Mouse (Mus musculus) ovary, adult 18-20 months (tissue): ENCODE data around the gene Gm11111.
"Not testable (repeated sequence)": the region's sequence is repeated elsewhere in the genome, so short reads cannot be mapped to it uniquely, and the experiment has no call there.

Experiments used
- DNase-seq: peaks from one replicate; pipeline ENCODE4 v3.0.0; 2022; ENCODE audit warnings: low spot score, mixed read lengths

Gm11111 gene

DNA sequence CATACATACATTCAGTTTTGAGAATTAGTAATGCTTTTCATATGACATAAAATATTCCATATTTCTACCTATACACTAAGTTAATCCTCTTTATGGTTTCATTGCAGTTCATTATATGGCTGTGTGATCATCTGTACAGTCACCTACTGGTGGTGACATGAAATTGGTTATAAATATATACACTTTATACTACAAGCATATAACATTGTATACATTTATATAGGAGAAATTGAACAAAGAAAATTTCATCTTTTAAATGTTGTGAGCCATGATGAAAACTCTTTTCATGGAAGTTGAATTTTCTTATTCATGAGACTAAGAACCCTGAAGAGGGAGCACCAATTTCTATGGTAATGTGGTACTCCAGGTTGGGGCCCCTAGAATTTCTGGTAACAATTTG, at the start of gene Gm11111:
TSS of gene Gm11111 (plus strand) at position 301 of the 400 bp plus-strand sequence.
- no peak for DNase-seq

DNA sequence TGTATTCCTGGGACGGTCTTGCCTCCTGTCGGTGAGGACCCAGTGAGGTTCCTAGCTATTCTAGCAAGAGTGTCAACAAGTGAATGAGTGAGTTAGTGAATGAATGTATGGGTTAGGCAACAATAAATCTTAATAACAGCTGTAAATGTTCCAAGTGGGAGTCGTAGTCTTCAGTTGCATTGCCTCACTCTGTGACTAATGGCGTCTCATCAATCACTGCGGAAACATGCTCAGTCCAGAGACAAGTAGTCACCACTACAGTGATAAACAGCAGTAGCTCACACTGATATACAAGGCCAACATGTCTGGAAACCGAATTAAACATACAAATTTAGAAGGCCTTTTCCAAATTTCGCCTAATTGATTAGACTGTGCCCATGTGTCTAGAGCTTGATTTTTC, 36.3 kb upstream of the Gm11111 start:
- no peak for DNase-seq

DNA sequence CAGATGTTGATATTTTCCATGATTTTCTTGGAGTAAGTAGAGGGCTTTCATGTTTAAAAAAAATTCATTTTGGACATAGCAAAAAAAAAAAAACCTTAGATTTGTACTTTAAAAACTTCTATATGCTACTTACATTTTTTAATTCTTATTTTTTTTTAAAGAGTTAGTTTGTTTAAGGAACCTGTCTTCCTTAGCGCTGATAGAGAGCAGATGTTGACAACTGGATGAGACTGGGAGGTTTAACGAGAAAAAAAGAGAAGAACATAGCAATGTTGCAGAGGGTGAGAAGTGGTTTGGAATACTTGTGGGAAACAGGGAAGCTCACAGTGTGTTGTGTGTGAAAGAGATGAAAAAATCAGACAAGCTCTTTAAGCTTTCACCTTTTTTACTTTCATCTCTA, 32.4 kb upstream of the Gm11111 start:
- DNase-seq: no peak

DNA sequence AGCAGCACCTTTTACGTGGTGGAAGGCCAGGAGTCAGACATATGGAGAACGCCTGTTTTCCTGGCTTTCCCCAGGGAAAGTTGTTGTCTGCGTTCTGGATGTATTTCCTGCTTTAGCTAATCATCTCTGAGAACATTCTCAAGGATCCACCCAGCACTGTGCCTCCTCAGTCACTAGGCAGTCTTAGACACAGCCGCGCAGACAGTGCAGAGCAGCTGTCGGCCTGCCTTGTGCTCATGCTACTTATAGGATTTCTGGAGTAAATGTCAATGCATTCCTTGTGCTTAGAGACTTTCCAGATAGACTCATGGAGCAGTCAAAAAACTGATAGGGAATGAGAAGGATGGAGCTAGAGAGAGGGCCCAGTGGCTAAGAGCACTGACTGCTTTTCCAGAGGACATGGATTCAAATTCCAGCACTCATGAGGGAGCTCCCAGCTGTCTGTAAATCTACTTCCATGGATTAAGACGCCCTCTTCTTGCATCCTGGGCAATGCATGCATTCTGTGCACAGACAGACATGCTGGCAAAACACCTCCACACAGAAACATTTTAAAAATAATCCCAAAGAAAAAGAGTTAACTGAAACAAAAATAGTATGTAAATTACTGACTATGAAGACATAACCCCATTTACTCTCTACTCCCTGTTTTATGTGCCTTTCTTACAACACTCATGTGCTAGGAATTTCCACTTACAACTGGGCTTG, 30.1 kb upstream of the Gm11111 start:
- no peak for DNase-seq

DNA sequence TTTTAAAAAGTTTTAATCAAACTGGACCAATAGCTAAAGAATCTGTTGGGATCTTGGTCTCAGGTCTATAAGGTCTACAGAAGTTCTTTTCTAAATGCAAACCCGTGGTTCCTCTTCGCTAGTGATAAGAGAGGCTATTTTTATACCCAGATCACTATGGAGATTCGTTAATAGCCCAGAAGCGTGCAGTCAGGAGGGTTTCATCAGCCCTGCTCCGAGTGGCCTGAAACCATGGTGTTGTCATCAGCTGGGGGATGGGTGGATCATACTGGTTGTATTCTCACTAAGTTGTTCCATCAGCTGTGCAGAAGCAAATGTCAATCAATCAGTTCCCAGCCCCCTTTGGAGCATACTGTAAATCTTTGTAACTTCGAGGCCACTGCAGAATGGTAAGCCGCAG, 29.4 kb upstream of the Gm11111 start:
- no peak for DNase-seq

DNA sequence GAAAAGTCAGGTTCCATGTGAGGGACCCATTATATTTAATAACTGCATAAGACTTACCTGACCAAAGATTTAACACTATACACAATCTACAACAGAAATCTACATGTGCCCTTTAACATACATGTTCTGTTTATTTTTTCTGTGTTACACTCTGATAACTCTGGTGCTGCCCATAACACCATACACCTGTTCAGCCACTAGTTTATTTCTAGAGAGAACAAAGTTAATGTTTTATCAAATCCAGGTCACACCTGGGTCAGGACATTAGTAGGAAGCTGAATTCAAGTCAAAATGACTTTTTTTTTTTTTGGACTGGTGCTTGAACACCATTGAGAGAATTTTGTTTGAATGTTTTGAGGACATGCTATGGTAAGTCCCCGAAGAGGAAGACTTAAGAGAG, 28.7 kb upstream of the Gm11111 start:
- no peak for DNase-seq

DNA sequence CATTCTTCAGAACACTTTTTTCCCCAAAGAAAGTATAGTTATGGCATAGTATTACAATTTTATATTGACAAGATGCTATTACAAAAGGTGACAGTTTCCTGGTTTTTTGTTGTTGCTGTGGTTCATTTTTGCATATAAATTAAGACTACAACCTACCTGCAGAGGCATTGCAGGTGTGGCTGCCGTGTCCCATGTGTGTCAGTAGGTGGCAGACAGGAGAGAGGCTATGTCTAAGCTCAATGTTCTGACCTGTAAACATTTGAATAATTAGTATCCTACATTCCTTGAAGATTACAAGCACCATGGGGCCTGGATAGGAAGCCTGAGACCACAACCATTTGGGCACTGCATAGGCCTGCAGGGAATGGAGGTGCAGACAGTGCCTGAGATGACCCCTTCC, 11.2 kb upstream of the Gm11111 start:
- no peak for DNase-seq

DNA sequence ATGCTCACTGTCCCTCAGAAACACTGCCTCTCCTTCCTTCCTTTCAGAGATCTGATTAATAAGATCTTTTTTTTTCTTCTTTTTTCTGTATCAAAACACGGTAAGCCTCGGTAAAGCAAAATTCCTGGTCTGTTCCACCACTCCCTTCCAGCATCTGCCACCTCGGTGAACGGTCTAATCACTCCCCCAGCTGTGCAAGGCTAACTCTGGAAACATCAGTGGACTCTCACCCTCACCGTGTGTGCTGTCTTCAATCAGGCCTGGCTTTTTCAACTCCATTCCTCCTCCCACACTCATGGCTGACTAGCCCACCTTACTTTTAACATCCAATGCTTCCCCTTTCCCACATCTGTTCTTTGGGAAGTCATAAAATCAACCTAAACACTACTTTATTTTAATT, 2.2 kb upstream of the Gm11111 start:
- DNase-seq: no peak

DNA sequence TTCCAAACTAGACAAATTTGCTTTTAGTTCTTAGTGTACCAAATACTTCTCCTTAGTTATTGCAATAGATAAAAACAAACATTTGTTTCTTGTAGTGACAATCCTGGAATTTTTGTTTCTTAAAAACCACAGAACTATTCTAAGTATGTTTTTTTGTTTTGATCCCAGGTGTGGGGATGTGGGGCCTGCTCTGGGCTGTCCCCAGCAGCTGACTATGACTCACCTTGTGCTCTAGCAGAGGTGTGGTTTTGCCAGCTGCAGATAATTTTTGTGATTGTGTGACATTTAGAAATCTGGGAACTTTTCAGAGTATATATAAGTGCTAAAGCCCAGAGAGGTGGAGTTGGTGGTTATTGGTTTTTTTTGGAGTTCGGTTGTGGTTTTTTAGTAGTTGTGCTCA, 1.6 kb upstream of the Gm11111 start:
- DNase-seq: no peak

DNA sequence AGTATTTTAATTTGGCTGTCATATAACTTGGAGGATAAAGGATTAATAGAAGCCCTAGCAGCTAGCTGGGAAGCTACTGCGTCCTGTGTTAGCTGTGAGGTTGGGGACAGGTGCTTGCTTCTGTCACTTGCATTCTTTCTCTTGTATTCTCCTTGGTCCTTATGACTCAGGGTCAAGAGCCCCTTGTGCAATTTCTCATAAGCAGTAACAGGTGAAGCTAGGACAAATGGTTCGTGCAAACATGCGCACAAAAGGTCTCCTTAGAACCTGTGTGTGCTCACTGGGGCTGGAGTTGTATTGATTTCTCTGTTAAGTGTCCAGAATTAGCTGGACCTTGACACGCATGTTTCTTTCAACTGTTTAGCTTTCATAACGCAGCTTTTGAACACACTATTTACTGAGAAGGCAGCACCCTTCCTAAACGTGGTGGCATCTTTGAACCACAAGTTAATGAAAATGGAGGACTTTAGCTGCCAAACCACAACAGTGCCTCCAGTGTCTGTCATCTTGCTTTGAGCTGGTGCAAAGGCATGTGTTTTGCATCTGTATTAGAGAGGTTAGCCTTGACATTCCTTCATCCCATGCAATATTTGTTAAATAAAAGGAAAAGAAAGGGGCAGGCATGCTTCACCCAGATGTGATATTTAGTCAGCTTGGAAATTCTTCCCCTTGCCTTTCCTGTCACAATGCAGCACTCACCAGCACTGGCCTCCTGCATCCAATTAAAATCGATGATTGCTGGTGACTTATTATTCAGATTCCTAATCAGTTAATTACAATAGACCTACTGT, 511 bp downstream of the Gm11111 start:
- DNase-seq: no peak

DNA sequence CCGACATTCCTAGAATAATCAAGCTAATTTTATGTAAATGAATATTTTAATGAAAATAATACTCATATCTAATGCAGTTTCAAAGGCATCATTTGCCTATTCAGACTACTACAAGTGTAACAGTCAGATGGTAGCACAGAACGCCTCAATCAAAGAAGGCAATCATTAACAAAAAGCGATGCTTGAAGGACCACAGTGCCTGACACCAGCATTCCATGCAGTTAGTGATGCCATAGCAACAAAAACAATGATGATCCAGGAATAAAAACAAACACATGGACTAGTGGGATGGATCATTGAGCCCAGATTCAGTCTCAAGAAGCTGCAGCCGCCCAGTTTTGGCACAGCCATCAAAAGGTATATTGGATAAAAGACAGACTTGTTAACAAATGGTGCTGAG, 8.8 kb downstream of the Gm11111 start:
- no peak for DNase-seq

DNA sequence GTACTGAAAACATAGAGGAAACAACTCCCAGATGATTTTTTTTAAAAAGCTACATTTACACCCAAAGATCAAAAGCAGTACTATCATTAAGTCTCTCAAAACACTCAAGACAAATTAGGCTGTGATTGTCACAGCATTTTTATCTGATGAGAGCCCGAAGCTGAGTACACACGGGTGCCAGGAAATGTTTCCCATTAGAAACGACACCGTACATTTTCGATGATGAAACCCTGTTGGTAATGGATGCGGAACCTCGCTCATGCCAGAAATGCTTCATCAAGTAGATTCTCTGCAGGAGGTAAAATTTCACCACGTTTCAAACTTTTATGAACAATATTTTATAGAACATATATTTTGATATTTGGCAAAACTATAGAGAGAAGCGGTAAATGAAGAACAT, 10.3 kb downstream of the Gm11111 start:
- DNase-seq: no peak

DNA sequence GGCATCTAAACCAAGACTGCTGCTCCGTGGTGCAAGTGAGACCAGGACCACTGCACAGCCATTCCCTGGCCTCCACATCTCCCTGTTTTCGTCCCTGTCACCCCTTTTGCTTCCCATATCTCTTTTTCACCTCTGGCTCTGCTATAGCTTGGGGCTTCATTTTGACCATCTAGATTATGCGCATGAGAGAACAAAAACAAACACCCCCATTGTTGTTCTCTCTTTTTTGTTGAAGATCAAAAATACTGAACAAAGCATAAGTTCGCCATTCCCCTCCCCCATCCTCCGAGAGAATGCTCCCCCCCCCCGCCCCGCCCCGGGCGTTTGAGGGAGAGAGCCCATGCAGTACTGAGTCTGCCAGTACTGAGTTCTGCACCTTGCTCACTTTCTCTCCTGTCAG, 11.3 kb downstream of the Gm11111 start:
- DNase-seq: no peak

DNA sequence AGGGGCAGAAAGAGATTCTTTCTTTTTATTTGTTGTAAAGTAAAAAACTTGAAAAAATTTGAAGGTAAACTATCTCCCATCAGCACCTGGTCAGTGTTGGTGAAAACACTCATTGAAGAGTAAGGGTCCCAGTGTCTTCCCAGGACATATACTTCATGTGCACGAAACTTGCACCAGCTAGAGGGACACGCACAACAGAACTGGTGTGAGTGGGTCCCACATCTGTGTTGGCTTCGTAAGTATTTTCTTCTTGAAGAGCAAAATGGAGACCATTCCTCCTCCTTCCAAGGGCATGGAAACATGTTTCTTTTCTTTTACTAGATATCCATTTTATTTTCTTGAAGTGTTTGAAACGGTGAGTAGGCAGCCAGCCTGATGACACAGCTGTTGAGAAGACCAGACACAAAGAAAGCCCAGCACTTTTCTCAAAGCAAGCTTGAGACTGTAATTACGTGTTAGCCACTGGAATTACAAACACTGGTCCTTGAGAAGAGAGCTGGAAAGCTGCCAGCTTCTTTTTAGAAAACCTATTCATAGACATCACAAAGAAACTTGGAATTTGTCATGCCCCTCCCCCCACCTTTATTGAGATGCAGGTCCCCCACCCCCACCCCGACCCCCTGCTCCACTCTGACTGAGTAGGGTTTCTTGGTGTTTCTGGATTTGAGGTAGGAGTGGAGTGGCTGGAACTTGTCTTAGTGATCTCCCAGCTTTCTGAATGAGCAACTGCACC, 14.1 kb downstream of the Gm11111 start:
- DNase-seq: no peak

DNA sequence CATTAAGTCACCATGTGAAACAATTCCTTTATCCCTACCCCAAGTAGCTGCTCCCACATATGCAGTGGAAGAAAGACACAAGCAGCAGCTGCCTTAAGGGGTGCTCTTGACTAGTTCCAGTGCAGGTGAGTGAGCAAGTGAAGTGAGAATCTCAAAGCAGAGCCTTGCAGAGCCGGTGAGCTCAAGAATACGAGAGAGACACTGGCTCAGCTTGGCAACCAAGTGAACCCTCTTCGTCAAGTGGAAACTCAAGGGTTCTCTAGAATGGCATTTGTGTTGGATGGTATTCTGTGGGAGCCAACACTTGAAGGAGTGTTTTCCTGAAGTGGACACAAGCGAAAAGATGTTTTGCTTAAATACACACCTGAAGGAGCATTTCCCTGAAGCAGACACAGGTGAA, 16.0 kb downstream of the Gm11111 start:
- DNase-seq: no peak

DNA sequence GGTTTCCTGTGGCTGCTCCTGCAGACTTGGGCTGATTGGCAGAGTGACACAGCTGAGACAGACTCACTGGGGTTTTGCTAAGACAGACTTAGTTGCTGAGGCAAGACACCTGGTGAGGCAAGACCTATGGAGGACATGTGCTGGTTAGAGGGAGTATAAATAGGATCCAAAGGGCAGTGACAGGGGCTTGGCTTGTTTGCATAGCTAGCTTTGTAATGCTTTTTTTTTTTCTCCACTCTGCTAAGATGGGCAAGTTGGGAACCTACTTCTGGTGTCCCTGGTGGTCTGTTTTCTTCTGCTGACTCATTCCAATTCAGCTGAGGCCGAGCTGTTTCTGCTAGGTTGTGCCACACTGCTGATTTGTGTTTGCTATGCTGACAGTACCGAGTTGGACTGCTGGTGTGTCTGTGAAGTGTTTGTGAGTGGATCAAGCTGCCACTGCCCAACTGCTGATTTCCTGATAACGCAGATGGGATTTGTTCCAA, 16.6 kb downstream of the Gm11111 start:
- DNase-seq: no peak

DNA sequence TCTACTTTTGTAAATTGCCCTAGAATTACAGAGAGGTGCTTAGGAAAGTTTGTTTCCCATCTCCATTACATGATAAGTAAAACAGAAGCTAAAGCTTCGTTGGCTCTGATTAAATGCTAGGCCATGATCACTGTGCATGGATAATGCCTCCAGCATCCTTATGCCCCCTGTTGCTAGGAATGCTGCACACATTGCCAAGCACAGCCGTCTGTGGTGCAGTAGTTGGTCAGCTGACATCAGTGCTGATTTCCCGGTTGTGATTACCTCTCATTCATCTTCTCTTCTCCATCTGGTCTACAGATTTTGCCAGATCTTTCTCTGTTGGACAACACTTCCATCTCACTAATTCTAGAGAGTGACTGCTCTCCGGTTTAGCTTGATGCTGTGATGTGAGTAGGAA, 19.9 kb downstream of the Gm11111 start:
- DNase-seq: no peak

DNA sequence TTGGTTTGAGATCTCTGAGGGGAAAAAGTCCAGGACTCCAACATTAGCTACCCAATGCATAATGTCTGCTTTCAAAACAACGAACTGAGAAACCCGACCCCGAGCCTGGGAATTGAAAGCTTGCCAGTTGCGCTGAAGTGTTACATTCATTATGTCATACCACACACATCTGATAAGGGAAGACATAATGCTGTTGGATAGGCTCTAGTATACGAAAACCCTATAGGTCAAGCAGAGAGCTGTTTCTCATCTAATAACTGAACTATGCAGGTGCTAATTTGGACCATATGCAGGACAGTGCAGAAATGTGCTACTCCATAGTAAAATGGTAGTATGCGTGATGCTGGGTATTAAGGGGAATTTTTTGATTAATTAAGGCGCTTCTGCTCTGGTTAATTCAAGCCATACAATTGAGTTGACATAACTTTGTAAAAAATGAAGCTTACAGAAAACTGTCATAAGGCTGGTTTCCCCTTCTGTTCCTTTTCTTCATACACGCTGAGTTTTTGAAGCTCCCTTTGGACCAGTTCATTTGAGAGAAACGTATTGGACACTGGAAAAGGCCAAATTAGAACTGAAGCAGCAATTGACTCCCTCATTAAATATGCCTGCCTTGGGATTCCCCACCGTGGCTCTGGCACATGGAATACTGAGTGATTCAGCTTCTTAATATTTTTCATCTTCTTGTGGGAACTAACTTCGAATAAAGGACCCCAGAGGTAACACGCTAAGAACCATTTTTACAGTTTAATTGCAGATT, 22.4 kb downstream of the Gm11111 start:
- DNase-seq: no peak

DNA sequence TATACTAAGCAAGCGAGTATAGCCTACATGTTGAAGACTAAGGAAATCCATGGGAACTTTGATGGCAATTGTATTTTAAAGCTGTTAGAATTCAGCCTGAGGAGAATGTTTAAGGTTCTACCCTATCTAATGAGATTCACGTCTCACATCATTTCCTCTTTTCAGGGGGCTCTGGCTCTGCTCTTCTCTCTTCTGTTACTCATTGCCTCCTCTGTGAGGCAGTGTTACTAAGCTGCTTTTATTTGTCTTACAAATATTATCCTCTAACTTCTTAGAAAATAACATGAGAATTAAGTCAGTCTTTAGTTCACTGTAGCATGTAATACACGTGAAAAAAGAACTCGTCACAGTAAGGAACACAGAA, 23.0 kb downstream of the Gm11111 start:
- DNase-seq: no peak

DNA sequence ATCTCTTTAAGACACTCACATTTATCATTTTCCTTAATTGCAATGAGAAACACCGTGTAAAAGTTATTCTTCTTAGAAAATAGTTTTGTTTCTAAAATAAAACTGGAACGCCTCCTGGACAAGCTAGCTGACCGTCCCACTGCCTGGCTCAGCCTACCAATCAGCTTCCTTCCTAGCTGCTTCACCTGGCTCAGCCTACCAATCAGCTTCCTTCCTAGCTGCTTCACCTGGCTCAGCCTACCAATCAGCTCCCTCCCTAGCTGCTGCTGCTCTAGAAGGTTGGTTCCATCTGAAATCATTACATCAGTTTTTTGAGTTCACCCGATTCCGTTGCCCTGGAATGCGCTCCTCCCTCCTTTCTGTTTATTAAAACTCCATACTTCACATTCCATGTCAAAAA, 24.0 kb downstream of the Gm11111 start:
- not testable (repeated sequence) for DNase-seq

DNA sequence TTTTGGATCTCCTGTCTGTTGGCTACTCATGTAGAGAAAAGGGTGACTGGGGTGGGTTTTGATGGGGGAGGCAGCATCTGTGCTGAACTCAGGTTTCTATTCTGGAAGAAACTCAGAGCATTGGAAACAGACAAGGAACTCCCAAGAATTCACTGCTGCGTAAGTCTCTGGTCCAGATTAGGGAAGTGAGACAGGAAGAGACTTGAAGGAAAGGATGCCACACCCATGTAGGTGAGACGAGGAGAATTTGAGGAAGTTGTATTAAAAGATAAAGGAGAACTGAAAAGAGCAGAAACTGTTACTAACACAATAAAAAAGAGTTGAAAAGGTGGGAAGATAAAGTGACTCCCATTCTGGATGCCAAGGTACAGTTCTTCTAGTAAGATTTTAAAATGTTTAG, 25.9 kb downstream of the Gm11111 start:
- DNase-seq: no peak

DNA sequence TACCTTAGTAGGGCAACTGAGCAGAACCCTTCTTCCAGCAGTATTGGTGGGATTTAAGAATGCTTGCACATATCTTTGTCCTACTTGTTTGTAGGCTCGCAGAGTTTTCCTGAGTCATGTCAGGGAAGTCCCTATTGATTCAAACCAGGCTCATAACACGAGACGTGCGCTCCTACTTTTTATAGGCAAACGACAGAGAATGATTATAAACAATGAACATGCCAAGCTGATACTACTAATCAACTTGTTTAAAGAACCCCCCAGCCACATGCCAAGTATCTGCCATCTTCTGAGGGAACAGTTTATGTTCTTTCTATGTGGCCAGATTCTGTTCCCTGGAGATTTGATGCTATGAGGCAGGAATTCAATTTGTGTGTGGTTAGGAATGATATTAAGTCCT, 28.3 kb downstream of the Gm11111 start:
- no peak for DNase-seq
